Mouse (Mus musculus): Measurements from ENCODE around the gene Dgkb. TPM values are rescaled to one million over a fixed set of nuclear protein-coding genes. Genes with fewer than 3 reads are reported as not detected.

Dgkb gene
- polyA plus RNA-seq, 1 experiment from 2014 or later: 8.9 TPM

DNA sequence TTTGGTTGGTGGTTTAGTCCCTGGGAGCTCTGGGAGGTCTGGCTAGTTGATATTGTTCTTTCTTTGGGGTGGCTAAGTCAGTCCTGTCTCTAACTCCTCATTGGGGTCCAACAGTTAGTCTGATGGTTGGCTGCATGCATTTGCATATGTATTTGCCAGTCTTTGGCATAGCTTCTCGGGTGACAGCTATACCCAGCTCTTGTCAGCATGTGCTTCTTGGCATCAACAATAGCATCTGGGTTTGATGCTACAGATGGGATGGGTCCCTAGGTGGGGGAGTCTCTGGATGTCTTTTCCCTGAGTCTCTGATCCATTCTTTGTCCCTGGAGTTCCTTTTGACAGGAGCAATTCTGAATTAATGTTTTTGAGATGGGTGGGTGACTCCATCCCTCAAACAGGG is 790.6 kb downstream of the Dgkb start:
- Histone ChIP-seq H3K4me1 (ENCODE audit: control insufficient read depth, insufficient read depth, low read length) (no peaks in the 10 kb centered on the region), H3K4me2 (ENCODE audit: low read length) (no peak overlapping the region), H3K9ac (ENCODE audit: low read depth, low read length) (no peak overlapping the region), H3K27me3 (ENCODE audit: control insufficient read depth, insufficient read depth, low read depth, low read length) (no peaks in the 10 kb centered on the region), H3K27ac (ENCODE audit: low read length) (no peak overlapping the region), H3K4me3 (ENCODE audit: low read depth, low read length) (no peak overlapping the region), H3K9me3 (replicated peaks; ENCODE audit: control insufficient read depth, low read length, poor library complexity, severe bottlenecking) (no peaks in the 10 kb centered on the region), H3K36me3 (ENCODE audit: control insufficient read depth, insufficient read depth, low read length) (no peaks in the 10 kb centered on the region)
- 53% methylated on average over 1 of the region's 1 CpGs for whole genome bisulfite sequencing
- no peak for ATAC-seq

- Histone ChIP-seq H3K9ac (ENCODE audit: low read depth, low read length) (no peak overlapping the region), H3K36me3 (ENCODE audit: control insufficient read depth, insufficient read depth, low read length) (no peaks in the 10 kb centered on the region), H3K27me3 (ENCODE audit: control insufficient read depth, insufficient read depth, low read depth, low read length) (no peaks in the 10 kb centered on the region), H3K4me2 (ENCODE audit: low read length) (no peak overlapping the region), H3K4me1 (ENCODE audit: control insufficient read depth, insufficient read depth, low read length) (no peaks in the 10 kb centered on the region), H3K9me3 (replicated peaks; ENCODE audit: control insufficient read depth, low read length, poor library complexity, severe bottlenecking) (no peaks in the 10 kb centered on the region), H3K4me3 (ENCODE audit: low read depth, low read length) (no peak overlapping the region), H3K27ac (ENCODE audit: low read length) (no peak overlapping the region)
- WGBS: 66% methylated on average over 3 of the region's 3 CpGs
- no peak for ATAC-seq
Observed at GRCm38 (mm10) chr12:38668265-38668664, 850.7 kb downstream of the Dgkb start.
